Mouse (Mus musculus) right cerebral cortex, postnatal 14 days (tissue): Measurements from ENCODE around the gene Wdr46.
"Not testable (repeated sequence)": the region's sequence is repeated elsewhere in the genome, so short reads cannot be mapped to it uniquely, and the experiment has no call there.

Experiments
- DNase-seq: peaks from one replicate; pipeline ENCODE4 v3.0.0; 2022

Gene Wdr46

DNA sequence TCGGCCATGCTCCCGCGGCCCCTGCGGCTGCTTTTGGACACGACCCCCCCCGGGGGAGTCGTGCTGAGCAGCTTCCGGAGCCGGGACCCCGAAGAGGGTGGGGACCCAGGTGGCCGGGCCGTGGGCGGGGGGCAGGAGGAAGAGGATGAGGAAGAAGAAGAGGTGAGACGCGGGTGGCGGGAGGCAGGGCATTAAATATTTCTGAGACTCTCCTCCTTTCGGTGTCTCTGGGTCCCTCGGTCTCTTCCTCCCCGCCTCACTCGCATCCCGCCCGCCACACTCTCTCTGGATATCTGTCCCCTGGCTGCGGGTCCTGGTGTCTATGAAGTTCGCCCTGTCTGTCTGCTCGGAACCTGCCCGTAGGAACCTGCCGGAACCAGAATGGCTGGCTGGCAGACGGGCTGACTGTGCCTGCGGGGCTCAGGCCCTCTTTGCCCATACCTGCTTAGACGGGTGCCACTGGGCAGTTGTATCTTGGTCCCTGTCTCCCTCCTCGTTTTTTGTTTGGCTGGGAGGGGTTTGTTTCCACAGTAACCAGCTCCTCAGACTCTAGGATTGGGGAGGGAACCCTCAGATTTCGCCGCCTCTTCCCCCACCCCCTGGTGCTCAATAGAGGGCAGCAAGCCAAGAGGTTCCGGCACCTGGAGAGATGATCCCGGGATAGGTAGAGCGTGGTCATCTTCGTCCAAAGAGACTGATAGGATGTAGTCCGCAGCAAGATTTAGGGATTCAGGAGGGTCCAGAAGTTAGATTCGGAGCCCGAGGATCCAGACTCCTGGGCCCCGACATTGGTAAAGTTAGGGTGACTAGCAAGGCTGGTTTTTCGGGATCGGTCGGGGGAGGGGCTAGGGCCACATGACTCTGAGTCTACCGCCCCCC is 9.9 kb upstream of the Wdr46 start:
- DNase-seq: peak; percentile 43

DNA sequence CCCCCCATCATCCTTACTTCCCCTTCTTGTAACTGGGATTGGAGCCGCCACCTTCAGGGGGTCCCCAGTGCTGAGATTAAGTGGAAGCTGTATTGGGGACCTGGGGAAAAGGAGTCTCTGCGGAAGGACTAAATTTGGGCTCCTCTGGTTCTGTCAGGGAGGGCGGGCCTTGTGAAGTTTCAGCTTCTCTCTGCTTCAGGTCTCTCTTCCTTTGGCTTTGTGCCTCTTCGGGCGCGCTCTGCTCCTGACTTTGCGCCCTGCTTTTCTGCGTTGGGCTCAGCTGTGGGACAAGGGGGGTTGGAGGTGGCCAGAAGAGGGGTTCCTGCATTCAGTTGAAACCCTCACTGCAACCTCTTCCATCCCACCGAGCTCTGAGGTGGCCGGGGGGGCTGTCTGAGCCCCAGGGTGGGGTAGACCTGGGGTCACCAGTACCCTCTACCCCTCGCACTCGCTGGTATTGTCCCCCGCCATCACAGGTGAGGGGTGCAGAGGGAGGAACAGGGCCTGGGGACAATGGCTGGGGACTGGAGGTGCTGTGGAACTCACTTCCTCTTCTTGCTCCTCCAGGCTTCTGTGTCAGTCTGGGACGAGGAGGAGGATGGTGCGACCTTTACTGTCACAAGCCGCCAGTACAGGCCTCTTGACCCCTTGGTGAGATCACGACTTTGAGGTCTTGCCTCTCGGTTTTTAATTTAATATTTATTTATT is 9.1 kb upstream of the Wdr46 start:
- no peak for DNase-seq

DNA sequence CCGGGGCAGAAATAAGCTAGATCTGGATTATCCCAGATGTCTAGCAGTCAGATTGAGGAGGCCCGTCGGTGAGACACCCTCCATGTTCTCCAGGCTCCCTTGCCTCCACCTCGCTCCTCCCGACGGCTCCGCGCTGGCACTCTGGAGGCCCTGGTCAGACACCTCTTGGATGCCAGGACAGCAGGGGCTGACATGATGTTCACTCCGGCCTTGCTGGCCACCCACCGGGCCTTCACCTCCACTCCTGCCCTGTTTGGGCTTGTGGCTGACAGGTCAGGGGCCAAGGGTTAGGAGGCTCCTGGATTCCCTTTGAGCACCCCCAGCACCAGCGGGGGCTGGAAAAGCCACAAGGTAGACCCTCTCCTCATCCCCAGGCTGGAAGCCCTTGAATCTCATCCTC is 8.5 kb upstream of the Wdr46 start:
- DNase-seq: no peak

DNA sequence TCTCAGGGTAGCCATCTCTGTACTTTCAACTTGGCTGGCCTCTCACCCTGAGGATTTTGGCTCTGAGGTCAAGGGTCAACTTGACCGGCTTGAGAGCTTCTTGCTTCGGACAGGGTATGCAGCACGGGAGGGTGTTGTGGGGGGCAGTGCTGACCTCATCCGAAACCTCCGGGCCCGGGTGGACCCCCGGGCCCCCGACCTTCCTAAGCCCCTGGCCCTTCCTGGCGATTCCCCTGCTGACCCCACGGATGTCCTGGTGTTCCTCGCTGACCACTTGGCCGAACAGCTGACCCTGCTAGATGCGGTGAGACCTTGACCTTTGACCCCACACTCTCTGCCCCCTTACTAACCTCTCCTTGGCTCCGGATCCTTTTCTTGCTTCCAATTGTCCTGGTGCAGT is 8.0 kb upstream of the Wdr46 start:
- no peak for DNase-seq

DNA sequence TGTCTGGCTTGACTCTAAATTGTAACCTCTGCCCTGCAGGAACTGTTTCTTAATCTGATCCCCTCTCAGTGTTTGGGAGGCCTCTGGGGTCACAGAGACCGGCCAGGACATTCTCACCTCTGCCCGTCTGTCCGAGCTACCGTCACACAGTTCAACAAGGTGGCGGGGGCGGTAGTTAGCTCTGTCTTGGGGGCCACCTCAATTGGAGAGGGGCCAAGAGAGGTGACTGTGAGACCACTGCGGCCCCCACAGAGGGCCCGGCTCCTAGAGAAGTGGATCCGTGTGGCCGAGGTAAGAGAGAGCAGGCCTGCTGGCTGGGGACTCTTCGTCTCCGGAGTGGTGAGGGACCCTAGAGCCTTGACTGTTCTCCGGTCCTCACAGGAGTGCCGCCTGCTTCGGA is 7.5 kb upstream of the Wdr46 start:
- DNase-seq: no peak

DNA sequence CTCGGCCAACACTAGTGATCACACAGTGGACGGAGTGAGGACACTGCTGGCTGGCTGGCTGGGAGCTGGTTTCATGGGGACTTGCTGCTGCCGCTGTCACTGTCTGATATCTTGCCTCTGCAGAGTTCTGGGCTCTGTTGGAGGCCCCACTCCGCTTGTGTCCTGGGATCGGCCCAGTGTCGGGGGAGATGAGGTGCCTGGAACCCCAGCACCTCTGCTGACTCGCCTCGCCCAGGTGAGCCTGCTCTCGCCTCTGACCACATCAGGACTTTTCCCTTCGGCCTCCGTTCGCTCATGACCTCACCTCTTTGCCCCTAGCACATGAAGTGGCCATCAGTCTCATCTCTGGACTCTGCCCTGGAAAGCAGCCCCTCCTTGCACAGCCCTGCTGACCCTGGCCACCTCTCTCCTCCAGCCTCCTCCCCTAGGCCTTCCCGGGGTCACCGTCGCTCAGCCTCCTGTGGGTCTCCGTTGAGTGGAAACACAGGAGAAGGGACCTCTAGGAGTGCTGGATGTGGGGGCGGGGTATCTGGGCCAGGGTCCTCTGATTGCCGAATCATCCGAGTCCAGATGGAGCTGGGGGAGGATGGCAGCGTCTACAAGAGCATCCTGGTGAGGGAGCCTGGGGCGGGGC is 4.9 kb upstream of the Wdr46 start:
- DNase-seq: no peak

DNA sequence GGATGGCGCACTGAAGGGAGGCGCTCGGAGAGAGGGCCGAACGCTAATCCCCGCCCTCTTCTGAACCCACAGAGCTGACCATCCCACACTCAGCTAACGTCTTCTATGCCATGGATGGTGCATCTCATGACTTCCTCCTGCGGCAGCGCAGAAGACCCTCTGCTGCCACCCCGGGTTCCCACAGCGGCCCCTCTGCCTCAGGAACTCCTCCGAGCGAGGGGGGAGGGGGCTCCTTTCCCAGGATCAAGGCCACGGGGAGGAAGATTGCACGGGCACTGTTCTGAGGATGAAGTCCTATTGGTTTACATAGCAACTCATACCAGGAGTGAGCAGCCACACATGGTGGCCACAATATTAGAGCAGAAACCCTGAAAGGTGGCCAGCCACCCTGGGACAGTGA is 3.5 kb upstream of the Wdr46 start:
- DNase-seq: no peak

DNA sequence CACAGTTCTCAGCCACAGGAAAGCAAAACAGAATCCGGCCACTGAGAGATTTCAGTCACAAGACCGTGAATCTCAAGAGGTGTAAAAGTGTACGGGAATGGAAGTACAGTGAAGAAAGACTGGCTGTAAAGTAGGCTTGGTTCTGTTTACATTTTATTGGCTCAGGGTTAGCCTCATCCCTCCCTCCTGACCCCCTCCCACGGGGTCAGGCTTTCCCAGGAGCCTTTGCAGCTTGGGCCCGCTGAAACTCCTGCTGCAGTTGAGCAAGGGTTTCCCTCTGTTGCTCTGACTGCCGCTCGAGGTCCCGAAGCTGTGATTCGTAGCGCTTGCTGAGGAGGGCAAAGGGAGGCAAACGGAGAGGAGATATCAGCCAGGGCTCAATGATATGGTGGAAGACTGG is 1.7 kb upstream of the Wdr46 start:
- no peak for DNase-seq

DNA sequence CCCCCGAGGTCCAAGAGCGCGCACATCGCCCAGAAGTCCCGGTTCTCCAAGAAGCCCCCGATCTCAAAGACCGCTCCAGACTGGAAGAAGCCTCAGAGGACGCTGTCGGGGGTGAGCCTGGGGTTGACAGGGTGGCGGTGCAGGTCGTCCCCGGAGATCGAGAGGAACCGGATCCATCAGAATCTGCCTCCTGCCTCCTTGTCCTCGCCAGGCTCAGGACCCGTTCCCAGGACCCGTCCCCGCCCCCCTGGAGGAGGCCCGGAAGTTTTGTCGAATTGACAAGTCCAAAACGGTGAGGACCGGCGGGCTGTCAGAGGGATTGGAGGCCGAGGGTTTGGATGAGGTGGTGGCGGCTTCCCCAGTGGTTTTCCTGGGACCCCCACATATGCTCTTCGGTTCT is 521 bp downstream of the Wdr46 start:
- DNase-seq: no peak

DNA sequence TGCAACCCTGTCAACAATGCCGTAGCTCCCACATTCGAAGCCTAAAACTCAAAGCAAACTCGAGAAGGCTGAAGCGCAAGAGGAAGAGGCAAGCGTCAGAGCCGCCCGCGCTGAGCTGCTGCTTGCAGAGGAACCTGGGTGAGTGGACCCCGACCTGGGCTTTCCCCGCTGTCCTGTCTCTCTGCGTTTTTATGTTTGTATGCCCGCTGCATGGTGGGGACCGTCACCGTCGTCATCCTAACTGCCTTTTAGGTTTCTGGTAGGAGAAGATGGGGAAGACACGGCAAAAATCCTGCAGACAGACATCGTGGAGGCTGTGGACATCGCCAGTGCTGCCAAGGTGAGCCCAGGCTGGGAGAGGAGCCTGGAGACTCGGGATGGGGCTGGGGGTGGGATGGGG is 921 bp downstream of the Wdr46 start:
- no peak for DNase-seq

DNA sequence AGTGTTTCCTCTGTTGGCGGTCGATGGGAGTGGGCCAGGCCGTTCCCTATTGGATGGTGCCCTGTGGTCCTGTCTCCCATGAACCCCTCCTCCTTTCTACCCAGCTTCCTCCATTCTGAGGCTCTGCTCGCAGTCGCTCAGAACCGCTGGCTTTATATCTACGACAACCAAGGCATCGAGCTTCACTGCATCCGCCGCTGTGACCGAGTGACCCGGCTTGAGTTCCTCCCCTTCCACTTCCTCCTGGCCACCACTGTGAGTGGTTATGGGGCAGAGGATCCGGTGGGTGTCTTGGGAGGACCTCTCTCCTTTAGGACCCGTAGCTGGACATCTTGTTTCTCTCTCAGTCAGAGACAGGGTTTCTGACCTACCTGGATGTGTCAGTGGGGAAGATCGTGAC is 3.0 kb downstream of the Wdr46 start:
- DNase-seq: no peak

DNA sequence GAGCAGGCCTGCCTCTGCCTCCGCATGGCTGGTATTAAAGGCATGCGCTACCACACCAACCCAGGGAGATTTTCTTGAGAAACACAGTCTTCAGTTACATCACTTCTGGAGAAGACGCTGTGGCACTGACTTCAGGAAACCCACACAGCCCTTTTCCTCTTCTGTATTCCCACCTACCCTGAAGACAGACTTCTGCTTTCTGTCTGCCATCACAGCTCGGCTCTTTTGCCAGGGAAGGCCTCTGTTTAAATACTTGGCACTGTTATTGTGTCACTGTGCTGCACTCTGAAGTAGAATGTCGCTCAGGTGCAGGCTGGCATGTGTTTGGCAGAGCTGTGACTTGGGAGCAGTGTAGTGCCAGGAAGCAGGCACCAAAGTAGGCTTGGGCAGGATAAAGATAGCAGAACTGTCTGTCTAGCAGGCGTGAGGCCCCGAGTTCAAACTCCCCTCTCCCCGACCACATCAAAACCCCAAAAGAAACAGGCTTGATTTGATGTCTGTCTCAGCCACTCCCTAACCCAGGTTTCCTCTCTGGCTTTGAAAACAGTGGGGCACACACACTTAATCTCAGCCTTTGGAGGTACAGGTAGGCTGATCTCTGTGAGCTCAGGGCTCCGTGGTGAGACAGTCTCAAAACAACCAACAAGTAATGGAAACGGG is 7.1 kb downstream of the Wdr46 start:
- DNase-seq: no peak

DNA sequence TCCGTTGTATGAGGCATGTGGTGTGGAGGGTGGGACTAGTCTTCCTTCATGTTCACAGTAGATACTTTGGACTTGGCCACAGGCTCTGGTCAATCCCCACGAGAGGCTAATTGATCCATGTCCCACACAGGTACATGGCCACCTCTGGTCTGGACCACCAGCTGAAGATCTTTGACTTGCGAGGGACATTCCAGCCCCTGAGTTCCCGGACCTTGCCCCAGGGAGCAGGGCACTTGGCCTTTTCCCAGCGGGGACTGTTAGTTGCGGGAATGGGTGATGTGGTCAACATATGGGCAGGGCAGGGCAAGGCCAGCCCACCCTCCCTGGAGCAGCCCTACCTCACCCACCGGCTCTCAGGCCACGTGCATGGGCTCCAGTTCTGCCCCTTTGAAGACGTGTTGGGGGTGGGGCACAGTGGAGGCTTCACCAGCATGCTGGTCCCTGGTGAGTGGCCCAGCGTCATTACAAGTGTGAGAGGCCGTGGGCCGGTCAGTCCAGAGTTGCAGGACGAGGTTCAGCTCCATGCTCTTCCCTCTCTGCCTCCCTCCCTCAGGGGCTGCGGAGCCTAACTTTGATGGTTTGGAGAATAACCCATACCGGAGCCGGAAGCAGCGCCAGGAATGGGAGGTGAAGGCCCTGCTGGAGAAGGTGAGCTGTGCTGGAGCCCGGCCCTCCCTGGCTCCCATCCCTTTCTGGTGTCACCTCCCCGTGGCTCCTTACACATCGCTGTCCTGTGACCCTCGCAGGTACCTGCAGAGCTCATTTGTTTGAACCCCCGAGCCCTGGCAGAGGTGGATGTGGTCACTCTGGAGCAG is 7.8 kb downstream of the Wdr46 start:
- DNase-seq: no peak

DNA sequence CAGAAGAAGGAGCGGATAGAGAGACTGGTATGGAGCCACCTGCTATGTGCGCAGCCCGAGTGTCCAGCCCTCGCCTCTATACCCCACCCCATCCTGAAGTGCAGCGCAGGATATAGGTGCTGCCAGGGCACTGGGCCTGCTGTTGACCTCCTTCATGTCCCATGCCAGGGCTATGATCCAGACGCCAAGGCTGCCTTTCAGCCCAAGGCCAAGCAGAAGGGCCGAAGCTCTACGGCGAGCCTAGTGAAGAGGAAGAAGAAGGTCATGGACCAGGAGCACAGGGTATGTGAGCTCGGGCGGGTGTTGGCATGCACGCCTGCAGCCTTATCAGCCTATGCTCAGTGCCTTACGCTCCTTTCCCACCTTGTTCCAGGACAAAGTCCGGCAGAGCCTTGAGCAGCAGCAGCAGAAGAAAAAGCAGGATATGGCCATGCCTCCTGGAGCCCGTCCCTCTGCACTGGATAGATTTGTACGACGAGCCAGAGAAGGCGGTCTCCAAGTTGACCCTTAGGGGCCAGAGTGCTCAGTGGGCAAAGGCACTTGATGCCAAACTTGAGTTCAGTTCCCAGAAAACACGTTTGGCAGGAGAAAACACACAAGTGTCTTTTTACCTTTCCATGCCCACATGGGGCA is 8.6 kb downstream of the Wdr46 start:
- no peak for DNase-seq

DNA sequence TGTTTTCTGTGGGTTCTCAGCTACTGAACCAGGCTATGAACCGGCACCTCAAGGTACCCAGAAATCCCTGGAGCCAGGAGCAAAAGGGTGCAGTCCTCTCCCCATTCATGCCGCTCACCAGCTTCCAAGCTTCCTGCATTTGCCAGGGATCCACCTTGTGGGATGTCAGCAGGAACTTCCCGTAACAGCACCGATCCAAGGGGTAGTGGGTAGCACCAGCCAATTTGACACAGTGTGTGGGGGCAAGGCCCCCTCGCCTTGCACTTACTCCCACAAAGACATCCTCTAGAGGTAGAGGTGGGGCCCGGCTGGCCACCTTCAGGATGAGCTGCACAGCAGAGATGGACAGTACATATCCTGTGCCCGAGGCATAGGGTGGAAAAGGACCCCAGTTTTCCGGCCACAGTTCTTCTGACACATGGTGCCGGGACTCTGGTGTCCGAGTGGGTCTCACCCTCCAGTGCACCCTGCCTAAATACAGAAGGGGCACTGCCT is 9.7 kb downstream of the Wdr46 start:
- no peak for DNase-seq

DNA sequence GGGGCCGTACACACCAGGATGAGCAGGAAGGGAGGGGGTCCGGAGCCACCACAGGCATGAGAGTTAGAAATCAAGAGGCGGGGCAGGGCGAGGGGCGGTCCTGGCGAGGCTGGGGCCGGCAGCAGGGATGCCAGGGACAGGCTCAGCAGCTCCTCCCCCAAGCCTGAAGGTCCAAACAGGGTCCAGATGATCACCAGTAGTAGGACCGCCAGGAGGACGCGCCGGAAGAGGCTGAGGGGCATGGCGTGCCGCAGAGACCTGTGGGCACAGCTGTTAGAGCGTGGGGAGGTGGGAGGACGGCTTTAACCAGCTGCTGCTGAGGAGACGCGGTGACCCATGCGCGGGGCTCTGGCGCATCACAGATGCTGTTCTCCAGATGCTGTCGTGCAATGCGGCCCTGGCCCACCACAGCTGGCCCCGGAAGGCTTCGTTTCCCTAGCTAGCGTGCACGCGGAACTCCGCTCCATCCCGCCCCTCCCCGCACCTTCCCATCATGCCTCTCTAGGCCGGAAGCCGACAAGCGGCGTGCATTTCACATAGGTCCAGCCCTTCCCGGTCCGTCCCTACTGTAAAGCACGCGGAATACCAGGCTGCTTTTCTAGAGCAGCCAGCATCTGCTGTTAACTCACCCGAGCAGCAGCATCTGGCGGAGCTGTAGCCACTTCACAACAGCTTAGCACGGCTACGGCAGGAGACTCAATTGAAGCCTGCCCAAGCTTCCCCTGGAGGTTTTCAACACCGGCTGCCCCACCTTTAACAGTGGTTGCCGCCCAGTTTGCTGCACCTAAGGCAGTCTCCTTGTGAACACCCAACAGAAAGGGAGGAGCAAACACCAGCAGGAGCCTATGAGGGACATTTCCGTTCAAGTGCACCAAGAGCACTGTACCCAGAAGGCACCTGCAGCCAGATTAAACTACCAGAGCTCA is 10.8 kb downstream of the Wdr46 start, which contains the start of gene B3galt4:
TSS of gene B3galt4 (minus strand) at position 468 of the 926 bp plus-strand sequence.
- peak; percentile 87 for DNase-seq

DNA sequence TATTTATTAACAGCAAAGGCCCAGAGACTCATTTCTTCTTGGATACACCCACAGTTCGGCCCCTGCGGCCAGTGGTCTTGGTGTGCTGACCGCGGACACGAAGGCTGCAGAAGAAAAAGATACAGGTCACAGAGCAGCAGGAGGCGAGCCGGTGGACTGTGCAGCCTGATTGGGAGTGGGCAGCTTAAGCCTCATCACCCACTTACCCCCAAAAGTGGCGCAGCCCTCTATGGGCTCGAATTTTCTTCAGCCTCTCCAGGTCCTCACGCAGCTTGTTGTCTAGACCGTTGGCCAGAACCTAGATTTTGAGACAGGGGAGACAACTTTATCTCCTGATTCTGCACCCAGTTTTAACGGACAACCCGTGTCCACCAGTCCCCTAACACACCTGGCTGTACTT is 11.6 kb downstream of the Wdr46 start:
- not testable (repeated sequence) for DNase-seq

DNA sequence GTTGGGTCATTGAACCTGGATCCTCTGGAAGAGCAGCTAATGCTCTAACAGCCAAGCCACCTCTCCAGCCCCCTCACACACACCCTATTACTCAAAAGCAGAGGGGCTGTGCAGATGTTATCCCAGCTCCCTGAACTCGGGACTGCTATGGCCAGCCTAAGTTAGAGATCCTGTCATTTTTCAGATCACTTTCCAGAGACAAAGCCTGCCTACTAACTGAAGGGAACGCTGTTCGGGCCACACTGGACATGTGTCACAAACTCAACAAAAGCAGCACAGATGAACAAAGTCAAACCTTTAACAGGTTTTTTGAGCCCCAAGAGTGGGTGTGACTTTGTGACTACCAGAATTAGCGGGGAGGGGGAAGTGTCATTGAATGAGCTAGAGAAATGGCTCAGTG is 12.4 kb downstream of the Wdr46 start:
- no peak for DNase-seq

DNA sequence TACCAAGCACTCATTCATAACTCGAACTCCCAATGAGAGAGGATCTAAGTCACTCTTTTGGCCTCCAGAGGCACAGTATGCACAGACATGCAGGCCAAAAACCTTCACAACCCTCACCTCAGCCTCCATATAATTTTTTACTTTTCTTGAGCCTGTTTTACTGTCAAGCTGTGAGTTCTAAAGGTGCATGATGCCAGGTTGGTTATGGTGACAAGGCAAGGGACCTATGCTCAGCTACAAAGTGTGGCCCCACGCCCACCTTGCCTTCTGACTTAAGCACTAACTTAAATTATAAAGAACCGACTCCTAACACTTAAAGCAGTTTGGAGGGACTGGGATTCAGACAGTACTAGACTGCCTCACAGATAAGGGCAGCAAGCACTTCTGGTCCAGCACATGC is 12.8 kb downstream of the Wdr46 start:
- DNase-seq: no peak

DNA sequence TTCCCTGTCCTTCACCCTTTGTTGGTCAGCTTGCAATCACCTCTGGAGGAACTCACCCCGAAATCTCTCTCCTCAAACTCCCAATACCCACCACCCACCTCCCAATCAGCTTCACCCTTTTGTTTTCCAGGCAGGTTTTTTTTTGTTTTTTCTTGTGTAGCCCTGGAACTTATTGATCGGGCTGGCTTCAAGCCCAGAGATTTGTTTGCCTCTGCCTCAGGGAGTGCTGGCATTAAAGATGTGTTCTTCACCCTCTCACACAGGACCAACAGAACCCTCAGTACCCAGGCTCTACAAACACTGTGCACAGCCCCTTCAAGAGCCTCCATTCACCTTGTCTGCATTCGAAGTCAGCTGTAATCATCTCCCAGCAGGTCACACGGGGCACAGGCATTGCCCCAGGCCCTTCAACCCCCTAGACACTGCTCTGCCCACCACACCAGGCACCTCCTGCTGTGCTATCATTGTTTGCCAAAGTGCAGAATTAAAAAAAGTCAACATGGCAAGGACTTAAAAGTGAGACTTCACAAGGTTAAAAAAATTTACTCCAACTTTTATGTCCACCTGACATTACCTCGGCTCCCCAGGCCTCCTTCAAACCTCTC is 13.6 kb downstream of the Wdr46 start:
- DNase-seq: no peak
